Mouse (Mus musculus) frontal cortex, adult (tissue): ENCODE data around the gene Gm49416.
"Not testable (repeated sequence)": the region's sequence is repeated elsewhere in the genome, so short reads cannot be mapped to it uniquely, and the experiment has no call there.

Experiments used
- ATAC-seq: cut with Nextera tagmentation; 2 replicates; pipeline ENCODE4 v1.9.2; 2017; ENCODE audit warnings: mild to moderate bottlenecking, moderate library complexity, mixed read lengths; ENCODE audit not compliant: low TSS enrichment

Gm49416 gene

GRCm38 (mm10) chr19:8875031-8875430, 13.7 kb upstream of the Gm49416 start:
- ATAC-seq: no peak

GRCm38 (mm10) chr19:8880311-8881033, 8.3 kb upstream of the Gm49416 start, which contains the start of gene Uqcc3:
Gene Uqcc3 (minus strand): TSS chr19:8880923.
- peak; percentile 95 for ATAC-seq

- ATAC-seq: no peak
Measured at GRCm38 (mm10) chr19:8881034-8881392, 7.7 kb upstream of the Gm49416 start.

GRCm38 (mm10) chr19:8883616-8884015, 5.1 kb upstream of the Gm49416 start, which contains the start of the genes Lbhd1 and Gm49403:
Gene Lbhd1 (plus strand): TSS chr19:8883732.
Gene Gm49403 (plus strand): TSS chr19:8883930.
- no peak for ATAC-seq

GRCm38 (mm10) chr19:8886916-8887584, 1.7 kb upstream of the Gm49416 start:
- ATAC-seq: no peak

- no peak for ATAC-seq
Measured at GRCm38 (mm10) chr19:8887585-8888463, 902 bp upstream of the Gm49416 start.

GRCm38 (mm10) chr19:8892829-8893766, 4.4 kb downstream of the Gm49416 start, which contains the start of gene Ints5:
Gene Ints5 (plus strand): TSS chr19:8893005.
- peak; percentile 58 for ATAC-seq

- no peak for ATAC-seq
Measured at GRCm38 (mm10) chr19:8895397-8895960, 6.8 kb downstream of the Gm49416 start.

- not testable (repeated sequence) for ATAC-seq
Measured at GRCm38 (mm10) chr19:8896231-8896630, 7.5 kb downstream of the Gm49416 start.

GRCm38 (mm10) chr19:8897211-8897864, 8.6 kb downstream of the Gm49416 start:
- not testable (repeated sequence) for ATAC-seq

- ATAC-seq: peak; percentile 98
Measured at GRCm38 (mm10) chr19:8897865-8898495, 9.3 kb downstream of the Gm49416 start, which contains the start of gene Ganab. Gene Ganab (plus strand): TSS chr19:8898071.

GRCm38 (mm10) chr19:8898576-8898975, 9.8 kb downstream of the Gm49416 start:
- ATAC-seq: no peak

GRCm38 (mm10) chr19:8899079-8899478, 10.4 kb downstream of the Gm49416 start:
- ATAC-seq: no peak

GRCm38 (mm10) chr19:8903412-8903811, 14.7 kb downstream of the Gm49416 start:
- ATAC-seq: no peak

- no peak for ATAC-seq
Measured at GRCm38 (mm10) chr19:8908531-8908930, 19.8 kb downstream of the Gm49416 start.

- peak; percentile 65 for ATAC-seq
Measured at GRCm38 (mm10) chr19:8911810-8912209, 23.1 kb downstream of the Gm49416 start.

GRCm38 (mm10) chr19:8914212-8914611, 25.5 kb downstream of the Gm49416 start:
- peak; percentile 86 for ATAC-seq

- no peak for ATAC-seq
Measured at GRCm38 (mm10) chr19:8919000-8919399, 30.3 kb downstream of the Gm49416 start.

GRCm38 (mm10) chr19:8919684-8920072, 31.0 kb downstream of the Gm49416 start:
- no peak for ATAC-seq
